Mouse (Mus musculus) cerebellum, adult 2 months (tissue): ENCODE results near the gene Eml2. TPM values are rescaled to one million over a fixed set of nuclear protein-coding genes. Genes with fewer than 3 reads are reported as not detected.

Experiments
- DNase-seq, 2 experiments: peaks; one replicate each; pipeline ENCODE4 v3.0.0; 2021
- H3K27ac ChIP-seq: fragments of 200-500 bp; 2 replicates; pipeline ENCODE4 v1.5.1; 2012; ENCODE audit warnings: low read length, control low read depth, inconsistent platforms; ENCODE audit not compliant: insufficient read depth
- H3K27me3 ChIP-seq: fragments of 200-500 bp; 2 replicates; pipeline ENCODE4 v1.6.1; 2012; ENCODE audit warnings: inconsistent platforms, mild to moderate bottlenecking, low read length, moderate library complexity; ENCODE audit not compliant: control insufficient read depth, insufficient read depth
- H3K4me1 ChIP-seq: fragments of 200-500 bp; 2 replicates; pipeline ENCODE4 v1.6.1; 2011; ENCODE audit warnings: low read length; ENCODE audit not compliant: control insufficient read depth, insufficient read depth
- H3K4me3 ChIP-seq: fragments of 200-500 bp; replicated peaks from 2 replicates; pipeline ENCODE3; 2011; ENCODE audit warnings: mild to moderate bottlenecking, low read depth, low read length, control low read depth; ENCODE audit not compliant: insufficient read depth
- CTCF ChIP-seq: fragments of 200-500 bp; IDR thresholded peaks from 2 replicates; pipeline ENCODE4 v1.5.1; 2011; ENCODE audit warnings: low read depth, mild to moderate bottlenecking, control low read depth, low read length, moderate library complexity, borderline replicate concordance; ENCODE audit not compliant: insufficient read depth
- POLR2A ChIP-seq: fragments of 200-500 bp; IDR thresholded peaks from 2 replicates; pipeline ENCODE4 v1.6.1; 2011; ENCODE audit warnings: low read length, control low read depth, borderline replicate concordance; ENCODE audit not compliant: insufficient read depth
- WGBS: fragments of 180-500 bp; shearing (Covaris S2); methylation state at CpG from one replicate; pipeline ENCODE4 v1.1.7; 2018; 5-methylcytosine and 5-hydroxymethylcytosine counted together
- polyA plus RNA-seq: library from polyadenylated mRNA; depleted of rRNA; stranded (reverse); fragments of >200 nt; gene quantifications from 2 replicates; pipeline ENCODE4 v1.2.3, GENCODE M21; 2012; rRNA removed

Gene Eml2
- polyA plus RNA-seq, 1 experiment, result 176 TPM

DNA sequence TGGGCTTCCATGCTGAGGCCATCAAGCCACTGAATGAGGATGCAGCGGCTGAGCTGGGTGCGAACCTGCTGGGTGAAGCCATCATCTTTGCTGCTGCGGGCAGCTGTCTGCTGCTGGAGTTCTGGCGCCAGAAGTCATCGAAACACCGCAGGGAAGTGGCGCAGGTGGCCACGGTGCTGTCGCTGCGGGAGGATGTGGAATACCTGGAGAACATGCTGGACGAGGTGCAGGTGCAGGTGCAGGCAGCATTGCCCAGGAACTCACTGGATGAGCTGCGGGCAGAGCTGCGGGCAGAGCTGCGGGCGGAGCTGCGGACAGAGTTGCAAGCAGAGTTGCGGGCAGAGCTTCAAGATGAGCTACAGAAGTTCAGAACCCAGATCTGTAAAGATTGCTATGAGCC lies 79.2 kb downstream of the Eml2 start:
- no peak for DNase-seq
- H3K27ac ChIP-seq, result no peak overlapping the region
- peaks cover 4% of the 10 kb centered on the region for H3K4me1 ChIP-seq
- TF ChIP-seq POLR2A, result no peak
- TF ChIP-seq CTCF, result no peak
- no peaks in the 10 kb centered on the region for H3K27me3 ChIP-seq
- H3K4me3 ChIP-seq, result no peak overlapping the region
- 85% methylated on average over 17 of the region's 17 CpGs for WGBS

Other genes with a start within 250 kb of the Eml2 start
- gene Nanos2, start 189.0 kb upstream of the Eml2 start, polyA plus RNA-seq, result 2.0 and 2.7 TPM in 2 replicates
- 52.6 and 55.3 TPM in 2 replicates for gene Mypop, start 185.2 kb upstream of the Eml2 start, polyA plus RNA-seq
- 37.7 and 41.5 TPM in 2 replicates for gene Irf2bp1, start 172.4 kb upstream of the Eml2 start, polyA plus RNA-seq
- not detected in 2 replicates for gene Foxa3, start 152.9 kb upstream of the Eml2 start, polyA plus RNA-seq
- 112 and 113 TPM in 2 replicates for gene Sympk, start 152.0 kb upstream of the Eml2 start, polyA plus RNA-seq
- 0.10 TPM in 1 of 2 replicates, not detected in the other for gene Rsph6a, start 121.7 kb upstream of the Eml2 start, polyA plus RNA-seq
- gene Dmwd, start 100.2 kb upstream of the Eml2 start, polyA plus RNA-seq, result 116 and 117 TPM in 2 replicates
- 38.9 and 40.1 TPM in 2 replicates for gene Dmpk, start 92.6 kb upstream of the Eml2 start, polyA plus RNA-seq
- 3.5 and 4.6 TPM in 2 replicates for gene Six5, start 81.8 kb upstream of the Eml2 start, polyA plus RNA-seq
- gene Gm4969, start 58.1 kb upstream of the Eml2 start, polyA plus RNA-seq, result 0.80 and 0.90 TPM in 2 replicates
- 7.6 and 7.9 TPM in 2 replicates for gene Fbxo46, start 56.6 kb upstream of the Eml2 start, polyA plus RNA-seq
- 15.7 TPM in 2 replicates for gene Qpctl, start 27.1 kb upstream of the Eml2 start, polyA plus RNA-seq
- 87.1 and 88.8 TPM in 2 replicates for gene Snrpd2, start 26.7 kb upstream of the Eml2 start, polyA plus RNA-seq
- gene Gipr, start 10.3 kb upstream of the Eml2 start, polyA plus RNA-seq, result 1.9 and 2.6 TPM in 2 replicates
- 4.3 and 5.1 TPM in 2 replicates for gene Gpr4, start 36.1 kb downstream of the Eml2 start, polyA plus RNA-seq
- gene Opa3, start 51.9 kb downstream of the Eml2 start, polyA plus RNA-seq, result 39.1 and 40.1 TPM in 2 replicates
- 30.8 and 32.9 TPM in 2 replicates for gene Vasp, start 95.4 kb downstream of the Eml2 start, polyA plus RNA-seq
- 1.1 and 2.0 TPM in 2 replicates for gene Ppm1n, start 103.6 kb downstream of the Eml2 start, polyA plus RNA-seq
- gene Rtn2, start 106.2 kb downstream of the Eml2 start, polyA plus RNA-seq, result 96.9 and 101 TPM in 2 replicates
- gene Fosb, start 133.6 kb downstream of the Eml2 start, polyA plus RNA-seq, result 0.67 and 0.71 TPM in 2 replicates
- gene Ercc1, start 168.4 kb downstream of the Eml2 start, polyA plus RNA-seq, result 52.2 and 53.9 TPM in 2 replicates
- 12.6 and 12.7 TPM in 2 replicates for gene Cd3eap, start 183.1 kb downstream of the Eml2 start, polyA plus RNA-seq
- gene Ppp1r13l, start 183.3 kb downstream of the Eml2 start, polyA plus RNA-seq, result 4.1 and 4.8 TPM in 2 replicates
- 45.0 and 46.3 TPM in 2 replicates for gene Ercc2, start 205.6 kb downstream of the Eml2 start, polyA plus RNA-seq
- gene Klc3, start 227.7 kb downstream of the Eml2 start, polyA plus RNA-seq, result 1.7 and 2.1 TPM in 2 replicates
- 0.08 and 0.11 TPM in 2 replicates for gene Ckm, start 228.4 kb downstream of the Eml2 start, polyA plus RNA-seq